Mouse (Mus musculus) heart, embryonic 12.5 days (tissue): Measurements from ENCODE around the gene Cenpm. TPM values are rescaled to one million over a fixed set of nuclear protein-coding genes. Genes with fewer than 3 reads are reported as not detected.
"Not testable (repeated sequence)": the region's sequence is repeated elsewhere in the genome, so short reads cannot be mapped to it uniquely, and the experiment has no call there.

ENCODE experiments used
- ATAC-seq: fragments of 200-750 bp; cut with Nextera tagmentation; 2 replicates; pipeline ENCODE4 v1.8.0; 2017; ENCODE audit warnings: moderate TSS enrichment, moderate library complexity; ENCODE audit not compliant: insufficient number of reproducible peaks, low FRiP score
- H3K27ac ChIP-seq: fragments of 300-500 bp; sonication (generic); 2 replicates; pipeline ENCODE4 v1.5.1; 2016; ENCODE audit warnings: mild to moderate bottlenecking, moderate library complexity; ENCODE audit not compliant: poor library complexity, severe bottlenecking
- H3K27me3 ChIP-seq: fragments of 300-500 bp; sonication (generic); replicated peaks from 2 replicates; pipeline ENCODE4 v1.6.1; 2016; ENCODE audit warnings: mild to moderate bottlenecking, moderate library complexity
- H3K36me3 ChIP-seq: fragments of 300-500 bp; sonication (generic); 2 replicates; pipeline ENCODE4 v1.6.1; 2016; ENCODE audit warnings: mild to moderate bottlenecking, moderate library complexity
- H3K4me1 ChIP-seq: fragments of 300-500 bp; sonication (generic); replicated peaks from 2 replicates; pipeline ENCODE4 v1.6.1; 2016; ENCODE audit warnings: mild to moderate bottlenecking
- H3K4me2 ChIP-seq: fragments of 300-500 bp; sonication (generic); 2 replicates; pipeline ENCODE4 v1.6.1; 2016; ENCODE audit warnings: mild to moderate bottlenecking, moderate library complexity
- H3K4me3 ChIP-seq: fragments of 300-500 bp; sonication (generic); 2 replicates; pipeline ENCODE4 v1.5.1; 2016; ENCODE audit warnings: mild to moderate bottlenecking
- H3K9ac ChIP-seq: fragments of 300-500 bp; sonication (generic); 2 replicates; pipeline ENCODE4 v1.6.1; 2016; ENCODE audit warnings: mild to moderate bottlenecking, moderate library complexity
- H3K9me3 ChIP-seq: fragments of 300-500 bp; sonication (generic); replicated peaks from 2 replicates; pipeline ENCODE4 v1.6.1; 2016; ENCODE audit warnings: mild to moderate bottlenecking, moderate library complexity
- WGBS: fragments of 180-500 bp; shearing (Covaris S2); methylation state at CpG from one replicate; pipeline ENCODE4 v1.1.7; 2016; 5-methylcytosine and 5-hydroxymethylcytosine counted together
- polyA plus RNA-seq: library from polyadenylated mRNA; unstranded; fragments of >200 nt; fragmentation: Nextera tagmentation; extraction: Ambion mirVana; gene quantifications from 2 replicates; pipeline ENCODE4 v1.2.1, GENCODE M21; 2016

Cenpm gene
- polyA plus RNA-seq, 1 experiment from 2014 or later = 57.9 TPM

DNA sequence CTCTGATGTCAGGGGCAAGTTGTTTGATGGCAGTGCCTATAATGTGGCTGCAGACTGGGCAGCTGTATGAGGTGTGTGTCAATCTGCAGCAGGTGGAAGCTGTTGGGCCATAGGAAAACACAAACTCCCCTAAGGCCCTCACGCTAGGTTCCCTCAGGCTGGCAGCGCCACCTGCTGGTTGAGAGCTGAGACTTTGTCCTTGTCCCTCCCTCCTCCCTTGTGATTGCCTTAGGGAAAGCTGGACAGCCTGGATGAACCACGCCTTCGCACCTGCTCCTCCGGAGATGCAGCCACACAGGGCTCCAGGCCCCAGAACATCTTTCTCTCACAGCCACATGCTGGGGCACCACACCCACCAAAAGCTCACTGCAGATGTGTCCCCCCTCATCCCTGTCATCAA is 26.7 kb upstream of the Cenpm start:
- H3K9ac ChIP-seq = no peak overlapping the region
- H3K4me2 ChIP-seq = no peak overlapping the region
- 6% methylated on average over 5 of the region's 5 CpGs for WGBS
- no peaks in the 10 kb centered on the region for H3K36me3 ChIP-seq
- no peak overlapping the region for H3K27ac ChIP-seq
- no peak overlapping the region for H3K4me3 ChIP-seq
- peaks cover 54% of the 10 kb centered on the region for H3K27me3 ChIP-seq
- no peak for ATAC-seq
- H3K9me3 ChIP-seq = no peaks in the 10 kb centered on the region
- peaks cover 33% of the 10 kb centered on the region for H3K4me1 ChIP-seq

DNA sequence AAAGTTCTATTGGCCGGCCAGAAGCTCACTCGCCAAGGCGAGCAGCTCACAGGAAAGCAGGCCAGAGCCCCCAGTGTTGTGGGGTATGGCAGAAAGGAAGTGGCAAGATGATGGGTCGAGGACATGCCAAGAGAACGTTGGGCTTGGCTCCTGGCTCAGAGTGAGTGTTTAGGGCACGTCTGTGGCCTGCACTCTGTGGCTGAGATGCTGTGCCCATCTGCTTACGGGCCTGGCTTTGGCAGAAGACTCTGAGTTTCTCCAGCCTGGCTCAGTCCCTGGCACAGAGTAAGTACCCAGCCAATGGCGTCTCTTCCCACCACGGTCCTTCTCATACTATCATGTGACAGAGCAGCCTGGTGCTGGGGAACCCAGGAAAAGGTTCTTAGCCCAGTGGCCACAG is 24.2 kb upstream of the Cenpm start:
- no peak overlapping the region for H3K4me2 ChIP-seq
- WGBS = 85% methylated on average over 9 of the region's 9 CpGs
- ATAC-seq = no peak
- H3K27me3 ChIP-seq = peaks cover 29% of the 10 kb centered on the region
- H3K4me3 ChIP-seq = no peak overlapping the region
- peaks cover 22% of the 10 kb centered on the region for H3K4me1 ChIP-seq
- H3K27ac ChIP-seq = no peak overlapping the region
- H3K9me3 ChIP-seq = no peaks in the 10 kb centered on the region
- no peaks in the 10 kb centered on the region for H3K36me3 ChIP-seq
- H3K9ac ChIP-seq = no peak overlapping the region

DNA sequence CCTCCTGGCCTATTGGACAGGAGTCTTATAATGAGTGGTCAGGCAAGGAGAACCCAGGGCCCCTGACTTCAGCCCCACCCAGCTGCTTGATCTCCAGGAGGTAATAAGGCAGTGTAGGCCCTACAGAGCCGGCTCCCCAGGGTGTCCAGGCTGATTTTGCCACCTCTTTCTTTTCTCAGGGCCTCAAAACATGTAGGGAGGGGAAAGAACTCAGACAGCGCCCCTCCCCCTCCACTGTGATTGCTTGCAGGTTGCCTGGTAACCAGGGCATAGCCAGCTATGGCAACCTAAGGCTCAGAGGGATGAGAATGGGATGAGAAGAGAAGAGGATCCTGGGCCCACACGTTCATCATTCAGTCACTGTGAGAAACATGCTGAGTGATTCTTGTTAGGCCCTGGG is 23.6 kb upstream of the Cenpm start:
- no peak for ATAC-seq
- no peak overlapping the region for H3K4me3 ChIP-seq

DNA sequence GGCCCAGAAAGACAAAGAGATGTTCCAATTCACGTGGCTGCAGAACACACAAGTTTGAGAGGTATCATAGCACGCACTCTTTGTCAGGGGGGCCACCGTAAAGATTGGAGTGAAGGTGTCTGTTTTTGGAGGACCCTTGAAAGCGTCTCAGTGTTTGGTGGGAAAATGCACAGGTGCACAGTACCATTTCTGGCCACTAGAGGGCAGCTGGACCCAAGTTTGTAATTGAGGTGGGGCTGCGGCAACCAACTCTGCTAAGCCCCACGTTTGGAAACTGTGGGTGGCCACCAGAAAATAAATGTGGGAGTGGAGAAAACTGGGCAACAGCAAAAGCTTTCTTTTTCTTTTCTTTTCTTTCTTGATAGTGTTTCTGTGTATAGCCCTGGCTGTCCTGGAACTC is 21.8 kb upstream of the Cenpm start:
- Histone ChIP-seq H3K27me3 (peaks cover 7% of the 10 kb centered on the region), H3K4me2 (no peak overlapping the region), H3K4me3 (no peak overlapping the region), H3K27ac (no peak overlapping the region), H3K9ac (no peak overlapping the region), H3K36me3 (no peaks in the 10 kb centered on the region), H3K9me3 (no peaks in the 10 kb centered on the region), H3K4me1 (peaks cover 30% of the 10 kb centered on the region)
- ATAC-seq = no peak
- WGBS = 11% methylated on average over 6 of the region's 6 CpGs

More for the DNA sequence above, 23.6 kb upstream of the Cenpm start:
- peak overlapping the region; percentile 6; the same call in 1 of the 2 replicates for H3K9ac ChIP-seq
- H3K4me1 ChIP-seq = peaks cover 22% of the 10 kb centered on the region
- no peaks in the 10 kb centered on the region for H3K36me3 ChIP-seq
- H3K9me3 ChIP-seq = no peaks in the 10 kb centered on the region
- H3K4me2 ChIP-seq = no peak overlapping the region
- H3K27ac ChIP-seq = no peak overlapping the region
- 38% methylated on average over 3 of the region's 3 CpGs for WGBS
- H3K27me3 ChIP-seq = peaks cover 23% of the 10 kb centered on the region

DNA sequence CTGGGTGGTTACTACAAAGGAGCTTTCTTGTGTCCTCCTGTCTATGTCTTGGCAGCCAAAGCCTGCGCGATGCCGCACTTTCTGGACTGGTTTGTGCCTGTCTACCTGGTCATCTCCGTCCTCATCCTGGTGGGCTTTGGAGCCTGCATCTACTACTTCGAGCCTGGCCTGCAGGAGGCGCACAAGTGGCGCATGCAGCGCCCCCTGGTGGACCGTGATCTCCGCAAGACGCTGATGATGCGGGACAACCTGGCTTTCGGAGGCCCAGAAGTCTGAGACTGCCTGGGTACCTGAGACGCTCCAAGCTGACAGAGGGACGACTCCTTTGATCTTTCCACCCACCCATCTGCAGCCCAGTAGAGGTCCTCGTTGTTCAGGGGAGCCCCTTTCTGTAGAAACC is 15.0 kb upstream of the Cenpm start:
- WGBS = 9% methylated on average over 16 of the region's 16 CpGs
- H3K9me3 ChIP-seq = no peaks in the 10 kb centered on the region
- ATAC-seq = no peak

DNA sequence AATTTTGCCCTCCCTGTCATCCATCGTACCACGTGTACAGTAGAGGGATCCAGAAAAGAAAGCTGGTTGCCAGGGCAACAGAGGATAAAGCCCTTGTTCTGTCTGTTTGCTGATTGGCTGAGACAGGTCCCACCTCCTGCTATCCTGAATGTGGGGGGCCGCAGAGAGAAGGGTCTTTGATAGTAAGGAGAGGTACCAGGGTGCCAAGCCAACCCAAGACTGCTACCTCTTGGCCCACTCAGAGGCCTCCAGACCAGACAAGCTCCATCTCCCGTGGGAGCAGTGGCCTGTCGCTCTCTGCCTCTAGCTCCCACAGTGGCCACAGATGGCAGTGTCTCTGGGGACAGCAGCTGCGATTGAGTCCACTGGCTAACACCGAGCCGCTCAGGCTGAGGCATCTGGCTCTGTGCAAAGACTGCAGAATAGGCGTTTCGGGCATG is 11.4 kb upstream of the Cenpm start:
- H3K27ac ChIP-seq = no peak overlapping the region
- H3K27me3 ChIP-seq = peaks cover 27% of the 10 kb centered on the region
- no peaks in the 10 kb centered on the region for H3K9me3 ChIP-seq
- 21% methylated on average over 10 of the region's 10 CpGs for whole genome bisulfite sequencing
- no peak overlapping the region for H3K9ac ChIP-seq
- H3K4me3 ChIP-seq = no peak overlapping the region
- peak overlapping the region; percentile 10; the same call in 1 of the 2 replicates for H3K4me2 ChIP-seq
- H3K4me1 ChIP-seq = 0 out of 2 replicates have a peak, but pooled peaks cover 5% of the 10 kb centered on the region
- ATAC-seq = no peak
- H3K36me3 ChIP-seq = no peaks in the 10 kb centered on the region

More for the DNA sequence above, 15.0 kb upstream of the Cenpm start:
- Histone ChIP-seq H3K9ac (no peak overlapping the region), H3K4me3 (no peak overlapping the region), H3K4me1 (peaks cover 13% of the 10 kb centered on the region), H3K27ac (no peak overlapping the region), H3K36me3 (no peaks in the 10 kb centered on the region), H3K27me3 (peaks cover 29% of the 10 kb centered on the region), H3K4me2 (no peak overlapping the region)

DNA sequence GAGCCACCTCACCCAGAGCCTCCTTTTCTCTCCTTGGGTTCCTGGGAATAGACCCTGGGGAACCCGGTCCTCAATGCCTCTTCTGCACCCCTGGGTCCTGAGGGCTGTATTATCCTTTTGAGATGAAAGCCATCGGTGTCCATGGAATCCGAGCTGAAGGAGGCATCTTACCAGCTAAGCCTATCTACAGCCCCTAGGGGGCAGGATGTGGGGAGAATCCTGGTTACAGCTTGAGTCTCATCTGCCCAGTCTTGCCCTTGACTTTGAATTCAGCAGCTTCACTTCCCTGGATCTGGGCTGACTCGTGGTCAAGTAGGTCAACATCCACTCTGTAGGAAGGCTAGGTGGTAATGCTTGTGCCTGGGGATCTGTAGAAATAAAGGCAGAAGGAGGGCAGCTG is 10.7 kb upstream of the Cenpm start:
- WGBS = 48% methylated on average over 4 of the region's 4 CpGs

DNA sequence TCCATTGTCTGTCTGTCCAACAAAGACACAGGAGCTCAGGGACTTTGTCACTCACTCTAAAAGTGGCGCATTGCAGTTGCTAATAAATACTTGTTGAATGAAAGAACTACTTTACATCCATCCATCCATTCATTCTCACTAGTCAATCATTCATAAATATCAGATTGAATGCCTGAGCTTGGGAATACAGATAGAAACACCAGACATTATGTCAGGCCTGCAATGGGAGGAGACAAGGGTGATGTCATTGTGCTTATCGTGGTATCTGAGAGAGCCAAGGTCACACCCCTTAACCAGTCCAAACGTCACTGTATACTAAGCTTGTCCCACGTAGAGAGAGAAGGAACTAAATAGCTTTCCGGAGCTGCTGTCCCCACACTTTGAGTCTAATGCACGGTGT is 7.5 kb upstream of the Cenpm start, which contains the start of gene 1500009C09Rik:
1500009C09Rik (plus strand) TSS at position 301 of the 400 bp plus-strand sequence.
- Histone ChIP-seq H3K36me3 (no peaks in the 10 kb centered on the region), H3K27ac (no peak within 1 kb of the TSS), H3K4me2 (no peak within 1 kb of the TSS), H3K27me3 (peaks cover 11% of the 10 kb centered on the region; the same call in 1 of the 2 replicates), H3K9ac (no peak within 1 kb of the TSS), H3K4me3 (no peak within 1 kb of the TSS), H3K9me3 (no peaks in the 10 kb centered on the region), H3K4me1 (0 out of 2 replicates have a peak, but pooled peaks cover 5% of the 10 kb centered on the region)
- no peak for ATAC-seq
- WGBS = 74% methylated on average over 6 of the region's 6 CpGs

More for the DNA sequence above, 10.7 kb upstream of the Cenpm start:
- H3K4me1 ChIP-seq = 0 out of 2 replicates have a peak, but pooled peaks cover 5% of the 10 kb centered on the region
- H3K4me3 ChIP-seq = no peak overlapping the region
- no peaks in the 10 kb centered on the region for H3K9me3 ChIP-seq
- H3K27ac ChIP-seq = no peak overlapping the region
- ATAC-seq = no peak
- no peaks in the 10 kb centered on the region for H3K36me3 ChIP-seq
- peaks cover 24% of the 10 kb centered on the region for H3K27me3 ChIP-seq
- no peak overlapping the region for H3K9ac ChIP-seq
- no peak overlapping the region for H3K4me2 ChIP-seq

DNA sequence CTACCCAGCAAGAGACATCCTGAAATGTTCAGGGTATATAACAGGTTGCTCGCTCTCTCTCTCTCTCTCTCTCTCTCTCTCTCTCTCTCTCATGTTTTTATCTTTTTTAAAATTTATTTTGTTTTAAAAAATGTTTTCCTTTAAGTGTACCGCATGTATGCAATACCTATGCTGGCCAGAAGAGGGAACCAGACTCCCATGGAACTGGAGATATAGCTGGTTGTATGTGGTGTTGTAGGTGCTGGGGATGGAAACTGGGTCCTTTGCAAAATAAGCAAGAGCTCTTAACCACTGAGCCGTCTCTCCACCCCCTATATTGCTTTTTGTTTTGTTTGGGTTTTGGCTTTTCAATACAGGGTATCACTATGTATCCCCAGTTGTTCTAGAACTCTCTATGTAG is 7.0 kb upstream of the Cenpm start:
- Histone ChIP-seq H3K4me3 (no peak overlapping the region), H3K27ac (no peak overlapping the region), H3K27me3 (peaks cover 11% of the 10 kb centered on the region; the same call in 1 of the 2 replicates), H3K9ac (no peak overlapping the region), H3K36me3 (no peaks in the 10 kb centered on the region), H3K4me1 (0 out of 2 replicates have a peak, but pooled peaks cover 5% of the 10 kb centered on the region), H3K4me2 (no peak overlapping the region), H3K9me3 (no peaks in the 10 kb centered on the region)
- WGBS = 88% methylated on average over 3 of the region's 3 CpGs
- ATAC-seq = no peak

DNA sequence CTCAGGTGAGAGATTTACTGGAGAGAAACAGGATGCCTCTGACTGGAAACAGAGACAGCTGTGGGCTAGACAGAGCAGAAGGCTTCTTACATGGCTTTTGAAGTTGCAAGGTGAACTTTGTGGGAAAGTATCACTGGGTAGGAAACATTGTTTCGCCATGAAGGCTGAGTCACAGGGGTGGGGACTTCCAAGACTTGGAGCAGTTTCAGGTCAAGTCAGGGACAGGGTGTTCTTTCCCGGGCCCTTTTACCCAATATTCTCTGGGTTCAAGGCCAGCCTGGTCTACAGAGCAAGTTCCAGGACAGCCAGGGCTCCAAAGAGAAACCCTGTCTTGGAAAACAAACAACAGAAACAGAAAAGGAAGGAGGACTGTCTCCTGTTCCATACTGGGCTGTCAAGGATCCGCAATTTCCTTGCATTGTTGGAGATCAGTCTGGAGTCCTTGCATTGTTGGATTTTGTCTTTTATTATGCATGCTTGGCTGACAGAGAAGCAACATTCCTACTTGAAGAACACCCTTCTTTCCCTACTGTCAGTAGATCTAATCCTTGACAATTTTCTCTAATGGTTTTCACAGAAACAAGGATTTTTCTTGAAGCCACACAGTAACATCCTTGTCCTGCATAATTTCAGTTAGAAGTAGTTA is 2.7 kb upstream of the Cenpm start:
- H3K36me3 ChIP-seq = no peaks in the 10 kb centered on the region
- H3K4me1 ChIP-seq = peaks cover 9% of the 10 kb centered on the region
- 66% methylated on average over 3 of the region's 3 CpGs for WGBS
- no peak overlapping the region for H3K4me3 ChIP-seq
- no peak for ATAC-seq
- H3K9me3 ChIP-seq = no peaks in the 10 kb centered on the region
- no peak overlapping the region for H3K4me2 ChIP-seq
- no peaks in the 10 kb centered on the region for H3K27me3 ChIP-seq
- H3K9ac ChIP-seq = no peak overlapping the region
- H3K27ac ChIP-seq = no peak overlapping the region

DNA sequence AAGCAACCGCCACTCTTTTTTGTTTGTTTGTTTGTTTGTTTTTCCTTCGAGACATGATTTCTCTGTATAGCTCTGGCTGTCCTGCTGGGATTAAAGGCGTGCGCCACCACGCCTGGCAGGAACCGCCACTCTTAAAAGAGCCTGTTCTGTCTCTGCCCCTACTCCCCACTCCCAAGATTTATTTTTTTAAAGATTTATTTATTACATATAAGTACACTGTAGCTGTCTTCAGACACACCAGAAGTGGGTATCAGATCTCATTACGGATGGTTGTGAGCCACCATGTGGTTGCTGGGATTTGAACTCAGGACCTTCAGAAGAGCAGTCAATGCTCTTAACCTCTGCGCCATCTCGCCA is 235 bp upstream of the Cenpm start:
- H3K36me3 ChIP-seq, H3K27me3 ChIP-seq, H3K9me3 ChIP-seq, ATAC-seq, H3K27ac ChIP-seq, H3K4me1 ChIP-seq: not testable (repeated sequence)
- Histone ChIP-seq H3K9ac (peak overlapping the region; percentile 68), H3K4me2 (peak overlapping the region; percentile 85), H3K4me3 (peak overlapping the region; percentile 76)
- WGBS = 22% methylated on average over 9 of the region's 9 CpGs

DNA sequence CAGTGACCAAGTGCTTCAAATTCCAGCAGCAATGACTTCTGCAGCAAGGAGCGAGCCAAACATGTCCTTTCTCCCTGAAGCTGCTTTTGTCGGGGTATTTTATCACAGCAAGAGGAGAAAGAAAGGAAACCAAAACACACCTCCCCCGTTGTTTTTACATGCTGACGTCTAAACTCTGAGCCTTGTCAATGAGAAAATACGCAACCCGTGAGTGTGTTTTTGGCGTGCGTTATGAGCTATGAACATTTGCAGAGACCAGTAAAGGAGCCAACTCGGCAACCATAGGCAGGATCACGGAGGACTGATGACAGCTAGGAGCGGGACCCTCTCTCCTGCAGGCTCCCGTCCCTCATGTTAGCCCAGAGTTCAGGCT is 820 bp downstream of the Cenpm start:
- Histone ChIP-seq H3K27ac (peak overlapping the region; percentile 61; the same call in 1 of the 2 replicates), H3K9me3 (no peaks in the 10 kb centered on the region), H3K4me2 (peak overlapping the region; percentile 85), H3K4me3 (peak overlapping the region; percentile 76), H3K4me1 (peaks cover 9% of the 10 kb centered on the region), H3K9ac (peak overlapping the region; percentile 68), H3K27me3 (no peaks in the 10 kb centered on the region), H3K36me3 (peaks cover 4% of the 10 kb centered on the region)
- no peak for ATAC-seq
- WGBS = 3% methylated on average over 12 of the region's 12 CpGs
